Mouse (Mus musculus): ENCODE results near the gene Atn1. TPM values are rescaled to one million over a fixed set of nuclear protein-coding genes. Genes with fewer than 3 reads are reported as not detected.
A peak's percentile ranks its signal among the peaks of the same experiment; 100 is the strongest.
"Not testable (repeated sequence)": the region's sequence is repeated elsewhere in the genome, so short reads cannot be mapped to it uniquely, and the experiment has no call there.

The Atn1 gene
- polyA plus RNA-seq (2015; fragmentation: Nextera tagmentation; extraction: Ambion mirVana): 1.3 and 2.0 TPM in 2 replicates

DNA sequence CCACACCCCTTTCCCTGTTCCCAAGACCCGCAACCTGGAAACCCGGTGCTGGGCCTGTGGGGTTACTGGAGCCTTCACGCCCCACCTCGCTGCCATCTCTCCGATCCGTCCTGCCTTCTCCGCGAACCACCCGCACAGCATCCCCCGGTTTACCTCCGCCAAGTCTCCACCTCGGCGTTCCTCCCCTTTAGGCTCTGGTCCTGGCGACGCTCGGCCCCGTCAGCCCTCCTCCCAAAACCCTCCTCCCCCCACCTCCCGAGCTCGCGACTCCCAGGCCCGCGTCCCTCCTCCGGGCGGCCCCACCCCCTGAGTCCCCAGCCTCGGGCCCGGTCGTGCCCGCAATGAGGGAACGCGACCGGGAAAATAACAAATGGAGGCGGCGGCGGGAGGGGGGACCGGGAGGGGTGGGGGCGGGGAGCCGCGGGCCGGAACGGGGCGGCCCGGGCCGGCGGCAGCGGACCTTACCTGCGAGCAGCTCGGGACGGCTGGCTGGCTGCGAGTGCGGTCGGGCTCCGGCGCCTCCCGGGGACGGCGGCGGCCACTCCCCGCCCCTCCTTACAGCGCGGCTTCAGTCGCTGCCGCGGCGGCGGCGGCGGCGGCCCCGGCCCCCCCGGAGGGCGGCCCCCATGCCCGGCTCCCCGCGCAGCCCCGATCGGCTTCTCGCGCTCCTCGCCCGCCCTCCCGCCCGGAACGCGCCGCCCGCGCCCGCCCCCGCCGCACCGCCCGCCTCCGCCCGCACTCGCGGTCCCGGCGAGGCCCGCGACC lies at the start of gene Atn1, which contains the start of gene Gm45234:
Atn1 (minus strand) TSS at position 694 of the 765 bp plus-strand sequence.
Gm45234 (minus strand) TSS at position 191 of the 765 bp plus-strand sequence.
- H3K27ac ChIP-seq (replicated peaks): peak within 1 kb of the TSS; percentile 74
- H3K9me3 ChIP-seq (replicated peaks): no peaks in the 10 kb centered on the region
- H3K27me3 ChIP-seq: peaks cover 82% of the 10 kb centered on the region
- peaks cover 41% of the 10 kb centered on the region for H3K4me1 ChIP-seq (replicated peaks)
- 0 out of 2 replicates have a peak, but pooled peaks cover 5% of the 10 kb centered on the region for H3K36me3 ChIP-seq (replicated peaks)
- peak within 1 kb of the TSS; percentile 58 for H3K9ac ChIP-seq
- peak within 1 kb of the TSS; percentile 77 for H3K4me2 ChIP-seq
- peak within 1 kb of the TSS; percentile 65 for H3K4me3 ChIP-seq (replicated peaks)
- 1% methylated on average over 48 of the region's 100 CpGs for WGBS (ENCODE audit: insufficient replicate concordance)
- peak; percentile 49 for ATAC-seq (ENCODE audit: insufficient read depth)

GRCm38 (mm10) chr6:124805341-124806321 lies 49.3 kb upstream of the Atn1 start:
- H3K36me3 ChIP-seq (replicated peaks): peaks cover 9% of the 10 kb centered on the region; the same call in 1 of the 2 replicates
- 3% methylated on average over 34 of the region's 34 CpGs for WGBS (ENCODE audit: insufficient replicate concordance)
- H3K4me3 ChIP-seq (replicated peaks): peak overlapping the region; percentile 60
- peak; percentile 56 for ATAC-seq (ENCODE audit: insufficient read depth)
- no peaks in the 10 kb centered on the region for H3K9me3 ChIP-seq (replicated peaks)
- H3K27me3 ChIP-seq: no peaks in the 10 kb centered on the region
- peaks cover 70% of the 10 kb centered on the region for H3K4me1 ChIP-seq (replicated peaks)
- peak overlapping the region; percentile 91 for H3K4me2 ChIP-seq
- peak overlapping the region; percentile 52; the same call in 1 of the 2 replicates for H3K9ac ChIP-seq
- H3K27ac ChIP-seq (replicated peaks): peak overlapping the region; percentile 82

- no peak for ATAC-seq (ENCODE audit: insufficient read depth)
- Histone ChIP-seq H3K4me1 (replicated peaks) (peaks cover 57% of the 10 kb centered on the region), H3K27me3 (no peaks in the 10 kb centered on the region)
Observed at GRCm38 (mm10) chr6:124804341-124804740, 48.0 kb upstream of the Atn1 start.

DNA sequence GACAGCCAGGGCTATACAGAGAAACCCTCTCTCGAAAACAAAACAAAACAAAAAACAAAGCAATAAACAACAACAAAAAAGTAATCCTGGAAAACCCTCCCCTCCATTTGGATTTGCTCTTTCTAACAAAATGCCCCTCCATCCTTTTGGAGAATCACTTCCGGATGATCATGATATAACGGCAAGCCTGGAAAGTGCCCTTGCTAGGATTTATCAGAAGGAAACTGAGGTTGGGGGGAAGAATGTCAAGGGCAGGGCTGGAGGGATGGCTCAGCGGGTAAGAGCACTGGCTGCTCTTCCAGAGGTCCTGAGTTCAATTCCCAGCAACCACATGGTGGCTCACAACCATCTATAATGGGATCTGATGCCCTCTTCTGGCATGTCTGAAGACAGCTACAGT lies 47.4 kb upstream of the Atn1 start:
- not testable (repeated sequence) for H3K9me3 ChIP-seq (replicated peaks)
- H3K4me1 ChIP-seq (replicated peaks): peaks cover 52% of the 10 kb centered on the region

More at GRCm38 (mm10) chr6:124804341-124804740, 48.0 kb upstream of the Atn1 start:
- no peaks in the 10 kb centered on the region for H3K36me3 ChIP-seq (replicated peaks)
- no peak overlapping the region for H3K4me2 ChIP-seq
- no peaks in the 10 kb centered on the region for H3K9me3 ChIP-seq (replicated peaks)
- no peak overlapping the region for H3K27ac ChIP-seq (replicated peaks)
- no peak overlapping the region for H3K9ac ChIP-seq
- WGBS (ENCODE audit: insufficient replicate concordance): 46% methylated on average over 3 of the region's 3 CpGs
- no peak overlapping the region for H3K4me3 ChIP-seq (replicated peaks)

DNA sequence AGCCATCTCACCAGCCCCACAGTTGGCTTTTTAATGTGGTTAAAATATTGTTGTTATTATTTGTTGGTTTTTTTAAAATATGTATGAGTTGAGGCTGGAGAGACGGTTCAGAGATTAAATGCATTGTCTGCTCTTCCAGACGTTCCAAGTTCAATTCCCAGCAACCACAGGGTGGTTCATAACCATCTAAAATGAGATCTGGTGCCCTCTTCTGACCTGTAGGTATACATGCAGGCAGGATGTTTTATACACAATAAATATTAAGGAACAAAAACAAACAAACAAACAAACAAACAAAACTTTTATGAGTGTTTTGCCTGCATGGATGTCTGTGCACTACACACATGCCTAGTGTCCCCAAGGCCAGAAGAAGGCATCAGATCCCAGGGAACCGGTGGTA lies 46.7 kb upstream of the Atn1 start:
- Histone ChIP-seq H3K27ac (replicated peaks) (no peak overlapping the region), H3K4me3 (replicated peaks) (no peak overlapping the region), H3K4me1 (replicated peaks) (peaks cover 46% of the 10 kb centered on the region), H3K36me3 (replicated peaks) (no peaks in the 10 kb centered on the region), H3K9ac (no peak overlapping the region), H3K4me2 (no peak overlapping the region), H3K9me3 (replicated peaks) (no peaks in the 10 kb centered on the region), H3K27me3 (no peaks in the 10 kb centered on the region)
- no peak for ATAC-seq (ENCODE audit: insufficient read depth)
- WGBS (ENCODE audit: insufficient replicate concordance): 65% methylated on average over 3 of the region's 3 CpGs

More for the DNA sequence above, 47.4 kb upstream of the Atn1 start:
- not testable (repeated sequence) for H3K27ac ChIP-seq (replicated peaks); H3K4me3 ChIP-seq (replicated peaks); H3K4me2 ChIP-seq; ATAC-seq (ENCODE audit: insufficient read depth); H3K36me3 ChIP-seq (replicated peaks); H3K9ac ChIP-seq; H3K27me3 ChIP-seq
- 86% methylated on average over 4 of the region's 4 CpGs for WGBS (ENCODE audit: insufficient replicate concordance)

DNA sequence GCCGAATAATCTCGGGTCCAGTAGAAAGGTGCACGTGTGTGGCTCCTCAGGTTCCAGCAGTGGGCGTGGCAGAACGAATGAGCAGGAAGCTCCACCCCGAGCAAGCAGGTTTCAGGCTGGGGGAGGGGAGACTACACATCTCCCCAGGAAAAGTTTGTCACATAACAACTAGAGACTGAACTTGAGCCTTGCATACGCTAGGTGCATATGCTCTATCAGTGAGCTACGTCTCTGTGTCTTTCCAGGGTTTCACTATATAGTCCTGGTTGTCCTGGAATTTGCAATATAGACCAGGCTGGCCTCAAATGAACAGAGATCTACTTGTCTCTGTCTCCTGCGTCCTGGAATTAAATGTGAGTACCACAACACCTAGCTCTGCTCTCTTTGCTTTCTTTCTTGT lies 46.1 kb upstream of the Atn1 start:
- Histone ChIP-seq H3K4me1 (replicated peaks) (peaks cover 40% of the 10 kb centered on the region), H3K4me2 (peak overlapping the region; percentile 61), H3K4me3 (replicated peaks) (peak overlapping the region; percentile 34; the same call in 1 of the 2 replicates), H3K27ac (replicated peaks) (peak overlapping the region; percentile 66; the same call in 1 of the 2 replicates)
- not testable (repeated sequence) for H3K9ac ChIP-seq; H3K9me3 ChIP-seq (replicated peaks); ATAC-seq (ENCODE audit: insufficient read depth); H3K27me3 ChIP-seq; H3K36me3 ChIP-seq (replicated peaks)
- 7% methylated on average over 6 of the region's 9 CpGs for WGBS (ENCODE audit: insufficient replicate concordance)

DNA sequence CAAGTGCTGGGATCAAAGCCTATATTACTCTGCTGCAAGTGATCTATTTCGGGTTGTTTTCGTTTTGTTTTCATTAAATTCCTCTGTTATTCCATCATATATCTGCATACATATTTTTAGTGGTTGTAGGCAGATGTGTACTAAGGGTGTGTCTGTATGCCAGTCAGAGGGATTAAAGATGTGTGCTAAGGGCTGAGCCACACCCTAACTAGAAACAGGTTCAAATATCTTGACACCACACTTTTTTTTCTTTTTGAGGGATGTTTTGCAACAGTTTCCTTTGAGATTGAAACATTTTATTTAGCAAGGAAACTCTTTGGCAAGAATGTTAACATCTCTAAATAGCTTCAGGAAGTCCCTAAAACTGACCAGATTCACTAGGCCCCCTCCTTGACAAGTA lies 39.9 kb upstream of the Atn1 start:
- no peak for ATAC-seq (ENCODE audit: insufficient read depth)

GRCm38 (mm10) chr6:124795781-124796180 lies 39.5 kb upstream of the Atn1 start:
- ATAC-seq (ENCODE audit: insufficient read depth): no peak
- H3K9ac ChIP-seq: no peak overlapping the region
- 78% methylated on average over 4 of the region's 4 CpGs for WGBS (ENCODE audit: insufficient replicate concordance)

More for the DNA sequence above, 39.9 kb upstream of the Atn1 start:
- WGBS (ENCODE audit: insufficient replicate concordance): 70% methylated on average over 2 of the region's 2 CpGs
- Histone ChIP-seq H3K4me2 (no peak overlapping the region), H3K27ac (replicated peaks) (0 out of 2 replicates have a peak overlapping the region, but pooled peaks have one; percentile 41), H3K9ac (no peak overlapping the region), H3K9me3 (replicated peaks) (no peaks in the 10 kb centered on the region), H3K27me3 (no peaks in the 10 kb centered on the region), H3K4me1 (replicated peaks) (peaks cover 11% of the 10 kb centered on the region), H3K4me3 (replicated peaks) (no peak overlapping the region), H3K36me3 (replicated peaks) (no peaks in the 10 kb centered on the region)

GRCm38 (mm10) chr6:124791911-124792310 lies 35.6 kb upstream of the Atn1 start:
- WGBS (ENCODE audit: insufficient replicate concordance): 57% methylated on average over 3 of the region's 3 CpGs

More at GRCm38 (mm10) chr6:124795781-124796180, 39.5 kb upstream of the Atn1 start:
- Histone ChIP-seq H3K4me1 (replicated peaks) (peaks cover 11% of the 10 kb centered on the region), H3K27ac (replicated peaks) (0 out of 2 replicates have a peak overlapping the region, but pooled peaks have one; percentile 41), H3K4me2 (no peak overlapping the region), H3K36me3 (replicated peaks) (no peaks in the 10 kb centered on the region), H3K27me3 (no peaks in the 10 kb centered on the region), H3K4me3 (replicated peaks) (no peak overlapping the region), H3K9me3 (replicated peaks) (no peaks in the 10 kb centered on the region)

DNA sequence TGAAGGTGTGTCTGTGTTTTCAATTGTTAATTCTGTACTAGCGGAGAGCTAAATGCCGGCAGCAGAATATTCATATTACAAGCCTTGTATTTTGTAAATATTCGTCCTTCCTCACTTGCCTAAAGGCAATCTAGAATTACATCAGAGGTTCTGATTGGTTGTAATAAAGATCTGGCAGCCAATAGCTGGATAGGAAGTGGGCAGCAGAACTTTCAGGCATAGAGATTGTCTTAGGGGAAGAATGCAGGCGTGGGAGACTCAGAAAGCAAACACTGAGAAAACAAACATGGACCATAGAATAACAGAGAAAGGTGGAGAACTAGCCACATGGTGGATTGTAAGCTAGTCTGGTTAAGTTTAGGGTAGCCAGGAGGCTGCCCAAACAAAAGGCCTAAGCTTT lies 33.8 kb upstream of the Atn1 start:
- Histone ChIP-seq H3K9me3 (replicated peaks) (no peaks in the 10 kb centered on the region), H3K4me2 (no peak overlapping the region), H3K4me3 (replicated peaks) (no peak overlapping the region), H3K4me1 (replicated peaks) (0 out of 2 replicates have a peak, but pooled peaks cover 6% of the 10 kb centered on the region), H3K9ac (no peak overlapping the region), H3K36me3 (replicated peaks) (no peaks in the 10 kb centered on the region), H3K27ac (replicated peaks) (no peak overlapping the region), H3K27me3 (no peaks in the 10 kb centered on the region)
- no peak for ATAC-seq (ENCODE audit: insufficient read depth)
- 64% methylated on average over 4 of the region's 4 CpGs for WGBS (ENCODE audit: insufficient replicate concordance)

More at GRCm38 (mm10) chr6:124791911-124792310, 35.6 kb upstream of the Atn1 start:
- no peaks in the 10 kb centered on the region for H3K9me3 ChIP-seq (replicated peaks)
- peaks cover 17% of the 10 kb centered on the region for H3K4me1 ChIP-seq (replicated peaks)
- no peak overlapping the region for H3K4me2 ChIP-seq
- ATAC-seq (ENCODE audit: insufficient read depth): no peak
- H3K36me3 ChIP-seq (replicated peaks): no peaks in the 10 kb centered on the region
- no peak overlapping the region for H3K4me3 ChIP-seq (replicated peaks)
- no peak overlapping the region for H3K9ac ChIP-seq
- no peaks in the 10 kb centered on the region for H3K27me3 ChIP-seq
- H3K27ac ChIP-seq (replicated peaks): no peak overlapping the region

All from liver, embryonic 15.5 days (tissue).